In the genomic region with DNA sequence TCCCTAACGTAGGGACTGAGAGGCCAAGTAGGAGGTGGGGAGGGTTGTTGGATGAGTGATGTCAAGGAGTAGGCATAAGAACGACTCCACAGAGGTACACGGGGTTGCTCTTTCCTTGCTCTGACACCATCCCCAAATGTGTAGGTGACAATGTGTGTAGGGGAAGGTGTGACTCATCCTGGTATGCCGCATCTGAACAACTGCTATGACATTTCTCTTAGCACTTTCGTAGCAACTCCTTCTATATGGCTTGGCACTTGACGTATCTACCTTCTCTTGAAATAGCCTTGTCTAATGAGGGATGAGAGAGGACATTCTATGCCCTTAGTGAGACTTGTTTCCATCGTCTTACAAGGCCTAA, we compare ENCODE assay signal across 17 mouse cellular contexts.
"Had no signal": no experiment of that assay in that cellular context is flagged by ENCODE, and none has a peak within 500 bp of the region (broad histone marks: within the 10 kb centered on the region; RNA-seq: fewer than 3 reads in every experiment).

No protein-coding gene starts in this region.

- H3K27ac ChIP-seq: kidney, postnatal 0 days; layer of hippocampus, adult 2 months; liver, embryonic 13.5 days; neural tube, embryonic 12.5 days; neural tube, embryonic 15.5 days; stomach, embryonic 15.5 days had no signal

- ATAC-seq: intestine, postnatal 0 days had no signal

- DNase-seq: kidney, adult 2 months; kidney, postnatal 25 days; layer of hippocampus, adult 9-11 months; liver, embryonic 13.5 days; lung, adult 2 months; lung, postnatal 14 days; lung, postnatal 4 days; midbrain, embryonic 14.5 days; spleen, adult 18-20 months; thymus, adult 18-20 months; thymus, postnatal 36 days had no signal

- H3K4me3 ChIP-seq: layer of hippocampus, adult 2 months; liver, embryonic 13.5 days; neural tube, embryonic 12.5 days; neural tube, embryonic 15.5 days; stomach, embryonic 15.5 days had no signal
